In the genomic region with DNA sequence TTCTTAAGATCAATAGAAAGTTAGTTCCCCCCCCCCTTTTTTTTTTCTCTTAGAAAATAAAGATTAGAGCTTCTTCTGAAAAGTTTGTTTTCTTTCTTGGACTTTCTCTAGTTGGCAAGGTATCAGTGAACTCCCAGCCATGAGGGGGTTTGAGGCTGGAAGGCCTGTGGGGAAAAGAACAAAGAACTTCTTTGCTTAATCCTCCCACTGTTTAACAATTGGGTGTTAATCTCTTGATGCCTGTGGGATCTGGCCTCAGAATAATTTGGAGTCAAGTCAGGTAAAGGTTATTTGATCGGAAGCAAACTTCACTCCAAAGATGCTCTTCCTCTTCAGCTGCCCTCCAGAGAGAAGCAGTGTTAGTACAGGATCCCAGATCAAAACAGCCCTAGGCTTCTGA, we compare ENCODE assay signal across 25 mouse cellular contexts.
"Had no signal": no experiment of that assay in that cellular context is flagged by ENCODE, and none has a peak within 500 bp of the region (broad histone marks: within the 10 kb centered on the region; RNA-seq: fewer than 3 reads in every experiment).

No protein-coding gene starts in this region.

- H3K9me3 ChIP-seq: heart, embryonic 10.5 days; heart, embryonic 12.5 days; hindbrain, embryonic 10.5 days; hindbrain, embryonic 12.5 days; intestine, embryonic 15.5 days; limb, embryonic 13.5 days; limb, embryonic 15.5 days had no signal

- H3K4me3 ChIP-seq: gastrocnemius, adult 2 months; heart, embryonic 10.5 days; heart, embryonic 12.5 days; hindbrain, embryonic 10.5 days; hindbrain, embryonic 12.5 days; intestine, embryonic 15.5 days; limb, embryonic 13.5 days; limb, embryonic 15.5 days had no signal

- H3K4me1 ChIP-seq: hindbrain, embryonic 12.5 days; intestine, embryonic 15.5 days; limb, embryonic 13.5 days; limb, embryonic 15.5 days had no signal

- H3K36me3 ChIP-seq: heart, embryonic 10.5 days; heart, embryonic 12.5 days; hindbrain, embryonic 10.5 days; hindbrain, embryonic 12.5 days; intestine, embryonic 15.5 days; limb, embryonic 13.5 days; limb, embryonic 15.5 days had no signal

- DNase-seq: gastrocnemius, adult 2 months; gastrocnemius, postnatal 10 days; gastrocnemius, postnatal 25 days; heart, adult 18-20 months; heart, postnatal 10 days; heart, postnatal 4 days; kidney, adult 18-20 months; kidney, adult 8-10 months; kidney, postnatal 14 days; kidney, postnatal 36 days; layer of hippocampus, adult 9-11 months; layer of hippocampus, postnatal 36 days; left cerebral cortex, postnatal 4 days had no signal

- H3K27ac ChIP-seq: gastrocnemius, adult 2 months; heart, embryonic 10.5 days; hindbrain, embryonic 10.5 days; hindbrain, embryonic 12.5 days; hindbrain, embryonic 14.5 days; intestine, embryonic 15.5 days; kidney, postnatal 0 days; limb, embryonic 13.5 days; limb, embryonic 15.5 days had no signal

- H3K4me2 ChIP-seq: heart, embryonic 12.5 days; hindbrain, embryonic 12.5 days; hindbrain, embryonic 14.5 days; intestine, embryonic 15.5 days; limb, embryonic 13.5 days; limb, embryonic 15.5 days had no signal

- H3K9ac ChIP-seq: heart, embryonic 12.5 days; hindbrain, embryonic 12.5 days; hindbrain, embryonic 14.5 days; intestine, embryonic 15.5 days; limb, embryonic 13.5 days; limb, embryonic 15.5 days had no signal

- ATAC-seq: hindbrain, embryonic 16.5 days; inflammation-experienced regulatory T-cells, adult 6 months; intestine, embryonic 15.5 days; intestine, postnatal 0 days had no signal

- H3K27me3 ChIP-seq: heart, embryonic 12.5 days; hindbrain, embryonic 12.5 days; intestine, embryonic 15.5 days; limb, embryonic 13.5 days; limb, embryonic 15.5 days had no signal
